Mouse (Mus musculus): ENCODE data around the gene Chrm3.

Chrm3 gene

GRCm38 (mm10) chr13:10081896-10082426, 278.7 kb downstream of the Chrm3 start:
- no peak for DNase-seq (ENCODE audit: low read depth in 1 of 2, low spot score in 2 of 2)

GRCm38 (mm10) chr13:10071165-10071564, 289.5 kb downstream of the Chrm3 start:
- DNase-seq (ENCODE audit: low read depth in 1 of 2, low spot score in 2 of 2), result no peak

GRCm38 (mm10) chr13:10068927-10069580, 291.6 kb downstream of the Chrm3 start:
- DNase-seq (ENCODE audit: low read depth in 1 of 2, low spot score in 2 of 2), result no peak

- no peak for DNase-seq (ENCODE audit: low read depth in 1 of 2, low spot score in 2 of 2)
Measured at GRCm38 (mm10) chr13:10066829-10067618, 293.6 kb downstream of the Chrm3 start.

GRCm38 (mm10) chr13:10065776-10066175, 294.9 kb downstream of the Chrm3 start:
- DNase-seq (ENCODE audit: low read depth in 1 of 2, low spot score in 2 of 2), result peak in 1 of 2 experiments; percentile 15

GRCm38 (mm10) chr13:10062681-10063080, 298.0 kb downstream of the Chrm3 start:
- DNase-seq (ENCODE audit: low read depth in 1 of 2, low spot score in 2 of 2), result no peak

GRCm38 (mm10) chr13:10058993-10059392, 301.7 kb downstream of the Chrm3 start:
- no peak for DNase-seq (ENCODE audit: low read depth in 1 of 2, low spot score in 2 of 2)

- no peak for DNase-seq (ENCODE audit: low read depth in 1 of 2, low spot score in 2 of 2)
Measured at GRCm38 (mm10) chr13:10057644-10058198, 302.9 kb downstream of the Chrm3 start.

- no peak for DNase-seq (ENCODE audit: low read depth in 1 of 2, low spot score in 2 of 2)
Measured at GRCm38 (mm10) chr13:10054086-10054485, 306.6 kb downstream of the Chrm3 start.

GRCm38 (mm10) chr13:10053301-10053889, 307.3 kb downstream of the Chrm3 start:
- no peak for DNase-seq (ENCODE audit: low read depth in 1 of 2, low spot score in 2 of 2)

- DNase-seq (ENCODE audit: low read depth in 1 of 2, low spot score in 2 of 2), result no peak
Measured at GRCm38 (mm10) chr13:10045651-10046350, 314.8 kb downstream of the Chrm3 start.

- DNase-seq (ENCODE audit: low read depth in 1 of 2, low spot score in 2 of 2), result no peak
Measured at GRCm38 (mm10) chr13:10044084-10044483, 316.6 kb downstream of the Chrm3 start.

- DNase-seq (ENCODE audit: low read depth in 1 of 2, low spot score in 2 of 2), result no peak
Measured at GRCm38 (mm10) chr13:10033570-10034399, 326.9 kb downstream of the Chrm3 start.

GRCm38 (mm10) chr13:10031547-10031946, 329.1 kb downstream of the Chrm3 start:
- DNase-seq (ENCODE audit: low read depth in 1 of 2, low spot score in 2 of 2), result no peak

- no peak for DNase-seq (ENCODE audit: low read depth in 1 of 2, low spot score in 2 of 2)
Measured at GRCm38 (mm10) chr13:10029944-10030343, 330.7 kb downstream of the Chrm3 start.

GRCm38 (mm10) chr13:10025134-10025533, 335.5 kb downstream of the Chrm3 start:
- DNase-seq (ENCODE audit: low read depth in 1 of 2, low spot score in 2 of 2), result no peak

GRCm38 (mm10) chr13:10023112-10023511, 337.5 kb downstream of the Chrm3 start:
- no peak for DNase-seq (ENCODE audit: low read depth in 1 of 2, low spot score in 2 of 2)

GRCm38 (mm10) chr13:10019252-10019651, 341.4 kb downstream of the Chrm3 start:
- no peak for DNase-seq (ENCODE audit: low read depth in 1 of 2, low spot score in 2 of 2)

GRCm38 (mm10) chr13:10002916-10003315, 357.7 kb downstream of the Chrm3 start:
- no peak for DNase-seq (ENCODE audit: low read depth in 1 of 2, low spot score in 2 of 2)

All from monocyte, adult 2 months (primary cell).